Mouse (Mus musculus): ENCODE data around the gene Cck. TPM values are rescaled to one million over a fixed set of nuclear protein-coding genes. Genes with fewer than 3 reads are reported as not detected.
A peak's percentile ranks its signal among the peaks of the same experiment; 100 is the strongest.

Gene Cck
- 100 to 1,000 TPM; 625 to 626 TPM for total RNA-seq (2021)
- long read RNA-seq, experiment 1, transcript Cck-202 (3 exons, 385 nt), result minor isoform, 7 of 590 reads
- long read RNA-seq, experiment 1, transcript Cck-201 (3 exons, 691 nt), result major isoform, 382 of 590 reads
- long read RNA-seq, experiment 1, transcript Cck-203 (2 exons, 783 nt), result minor isoform, 17 of 590 reads
- long read RNA-seq, experiment 1, partial matches to known transcripts, result 0 of 590 reads
- long read RNA-seq, experiment 1, other reads (novel, unspliced or antisense), result 184 of 590 reads
- long read RNA-seq, experiment 2, transcript Cck-203 (2 exons, 783 nt), result minor isoform, 21 of 470 reads
- long read RNA-seq, experiment 2, transcript Cck-201 (3 exons, 691 nt), result major isoform, 270 of 470 reads
- long read RNA-seq, experiment 2, partial matches to known transcripts, result 0 of 470 reads
- long read RNA-seq, experiment 2, other reads (novel, unspliced or antisense), result 175 of 470 reads

GRCm38 (mm10) chr9:121495529-121495928 lies at the start of gene Cck:
Cck (minus strand) TSS chr9:121495694.
- intact Hi-C loops (cut with DNase I), result loop anchor here (2.0 kb wide), 1 partner anchor 105 kb away; no protein-coding TSS in a partner anchor
- DNase-seq (ENCODE audit: low spot score in 2 of 2), result peak; percentile 65 to 72

GRCm38 (mm10) chr9:121541530-121541929 lies 46.0 kb upstream of the Cck start:
- intact Hi-C loops (cut with DNase I), result no loop called here
- DNase-seq (ENCODE audit: low spot score in 2 of 2), result no peak

- no peak for DNase-seq (ENCODE audit: low spot score in 2 of 2)
- intact Hi-C loops (cut with DNase I), result no loop called here
Observed at GRCm38 (mm10) chr9:121532626-121533025, 37.1 kb upstream of the Cck start.

GRCm38 (mm10) chr9:121528605-121529357 lies 33.3 kb upstream of the Cck start:
- DNase-seq (ENCODE audit: low spot score in 2 of 2), result no peak

GRCm38 (mm10) chr9:121526171-121526570 lies 30.7 kb upstream of the Cck start:
- no peak for DNase-seq (ENCODE audit: low spot score in 2 of 2)
- intact Hi-C loops (cut with DNase I), result no loop called here

More at GRCm38 (mm10) chr9:121528605-121529357, 33.3 kb upstream of the Cck start:
- intact Hi-C loops (cut with DNase I), result no loop called here

GRCm38 (mm10) chr9:121520047-121520446 lies 24.6 kb upstream of the Cck start:
- no peak for DNase-seq (ENCODE audit: low spot score in 2 of 2)
- intact Hi-C loops (cut with DNase I), result no loop called here

GRCm38 (mm10) chr9:121514462-121514861 lies 19.0 kb upstream of the Cck start:
- no peak for DNase-seq (ENCODE audit: low spot score in 2 of 2)
- intact Hi-C loops (cut with DNase I), result no loop called here

GRCm38 (mm10) chr9:121511911-121512310 lies 16.4 kb upstream of the Cck start:
- intact Hi-C loops (cut with DNase I), result no loop called here
- no peak for DNase-seq (ENCODE audit: low spot score in 2 of 2)

- intact Hi-C loops (cut with DNase I), result loop anchor here (5.0 kb wide), 1 partner anchor 51 kb away; no protein-coding TSS in a partner anchor
- peak; percentile 70 to 91 for DNase-seq (ENCODE audit: low spot score in 2 of 2)
Observed at GRCm38 (mm10) chr9:121506478-121507180, 11.1 kb upstream of the Cck start.

- intact Hi-C loops (cut with DNase I), result loop anchor here (5.0 kb wide), 1 partner anchor 52 kb away; no protein-coding TSS in a partner anchor
Observed at GRCm38 (mm10) chr9:121505346-121505745, 9.9 kb upstream of the Cck start.

GRCm38 (mm10) chr9:121496102-121496501 lies 608 bp upstream of the Cck start:
- DNase-seq (ENCODE audit: low spot score in 2 of 2), result peak; percentile 57 to 66
- intact Hi-C loops (cut with DNase I), result no loop called here

More at GRCm38 (mm10) chr9:121505346-121505745, 9.9 kb upstream of the Cck start:
- peak; percentile 70 to 80 for DNase-seq (ENCODE audit: low spot score in 2 of 2)

GRCm38 (mm10) chr9:121494006-121494767 lies 1.3 kb downstream of the Cck start:
- no peak for DNase-seq (ENCODE audit: low spot score in 2 of 2)
- intact Hi-C loops (cut with DNase I), result loop anchor here (2.0 to 5.0 kb wide), 2 partner anchors 63 to 107 kb away; no protein-coding TSS in a partner anchor

- DNase-seq (ENCODE audit: low spot score in 2 of 2), result no peak
Observed at GRCm38 (mm10) chr9:121491592-121492240, 3.8 kb downstream of the Cck start.

GRCm38 (mm10) chr9:121487216-121487615 lies 8.3 kb downstream of the Cck start:
- DNase-seq (ENCODE audit: low spot score in 2 of 2), result no peak

More at GRCm38 (mm10) chr9:121491592-121492240, 3.8 kb downstream of the Cck start:
- intact Hi-C loops (cut with DNase I), result loop anchor here (5.0 kb wide), 1 partner anchor 66 kb away; no protein-coding TSS in a partner anchor

GRCm38 (mm10) chr9:121479453-121479852 lies 16.0 kb downstream of the Cck start:
- intact Hi-C loops (cut with DNase I), result loop anchor here (1.0 to 5.0 kb wide), 2 partner anchors 126 to 198 kb away; no protein-coding TSS in a partner anchor
- peak; percentile 71 to 85 for DNase-seq (ENCODE audit: low spot score in 2 of 2)

More at GRCm38 (mm10) chr9:121487216-121487615, 8.3 kb downstream of the Cck start:
- intact Hi-C loops (cut with DNase I), result no loop called here

- intact Hi-C loops (cut with DNase I), result loop anchor here (5.0 kb wide), 1 partner anchor 200 kb away; no protein-coding TSS in a partner anchor
- DNase-seq (ENCODE audit: low spot score in 2 of 2), result peak; percentile 78 to 85
Observed at GRCm38 (mm10) chr9:121477305-121477911, 18.1 kb downstream of the Cck start.
